Mouse (Mus musculus) liver, embryonic 18 days (tissue): Measurements from ENCODE around the gene Rps6kc1. TPM values are rescaled to one million over a fixed set of nuclear protein-coding genes. Genes with fewer than 3 reads are reported as not detected.

Experiments
- polyA plus RNA-seq: library from polyadenylated mRNA; depleted of rRNA; stranded (reverse); fragments of >200 nt; gene quantifications from 2 replicates; pipeline ENCODE4 v1.2.3, GENCODE M21; 2012; rRNA removed

The Rps6kc1 gene
- 2.7 and 3.5 TPM in 2 replicates for polyA plus RNA-seq

DNA sequence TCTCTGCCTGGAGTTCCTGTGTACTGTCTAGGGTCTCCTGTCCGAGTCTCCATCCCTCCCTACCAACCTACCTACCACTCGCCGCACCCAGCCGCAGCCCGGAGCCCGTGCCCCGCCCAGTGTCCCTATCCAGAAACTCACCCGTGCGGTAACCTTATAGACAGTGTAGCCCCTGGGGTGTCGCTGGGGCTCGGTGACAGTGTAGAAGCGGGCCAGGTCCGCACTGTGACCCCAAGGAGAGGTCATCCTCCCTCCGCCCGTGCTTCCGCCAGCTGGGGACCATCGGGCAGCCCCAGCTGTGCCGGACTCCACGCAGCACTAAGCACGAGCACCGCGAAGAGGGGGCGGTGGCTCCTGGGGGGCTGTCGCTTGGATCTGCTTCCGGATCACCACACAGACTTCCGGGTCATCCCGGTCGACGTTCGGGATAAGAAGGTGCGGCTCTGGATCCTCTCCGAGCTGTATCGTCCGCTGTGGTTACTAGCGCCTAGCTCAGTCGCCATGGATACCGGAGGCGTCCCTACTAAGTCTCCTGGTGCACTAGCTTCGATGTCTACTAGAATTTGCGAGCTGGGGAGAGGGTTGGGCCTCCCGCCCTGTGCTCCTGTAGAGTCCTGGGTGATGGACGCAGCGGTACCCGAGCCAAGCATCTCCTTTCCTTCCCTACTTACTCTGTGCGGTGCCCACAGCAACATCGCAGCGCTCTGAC is at the start of gene Rps6kc1:
Gene Rps6kc1 (minus strand): TSS at position 356 of the 709 bp plus-strand sequence.

DNA sequence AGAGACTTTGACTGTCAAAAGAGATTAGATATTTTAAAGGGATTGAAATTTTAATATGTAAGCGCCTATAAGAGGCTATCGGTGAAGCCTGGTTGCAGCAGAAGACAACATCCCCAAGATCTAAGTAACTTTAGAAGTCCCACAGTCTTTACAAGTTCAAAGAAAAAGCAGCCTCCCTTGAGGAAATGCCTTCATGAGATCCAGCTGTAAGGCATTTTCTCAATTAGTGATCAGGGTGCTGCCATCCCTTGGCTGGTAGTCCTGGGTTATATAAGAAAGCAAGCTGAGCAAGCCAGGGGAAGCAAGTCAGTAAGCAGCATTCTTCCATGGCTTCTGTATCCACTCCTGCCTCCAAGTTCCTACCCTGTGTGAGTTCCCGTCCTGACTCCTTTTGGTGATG is 13.2 kb upstream of the Rps6kc1 start, which contains the start of gene Angel2:
Gene Angel2 (plus strand): TSS at position 301 of the 400 bp plus-strand sequence.

Other genes starting within 250 kb of the Rps6kc1 start
- 12.6 TPM in 2 replicates for gene Angel2, start 13.3 kb upstream of the Rps6kc1 start, polyA plus RNA-seq
- gene Vash2, start 67.5 kb upstream of the Rps6kc1 start, polyA plus RNA-seq: 0.30 and 0.32 TPM in 2 replicates
- 5.6 TPM in 2 replicates for gene Flvcr1, start 114.4 kb upstream of the Rps6kc1 start, polyA plus RNA-seq
- not detected in 2 replicates for gene Spata45, start 124.9 kb upstream of the Rps6kc1 start, polyA plus RNA-seq
- 7.3 and 8.6 TPM in 2 replicates for gene Tatdn3, start 151.2 kb upstream of the Rps6kc1 start, polyA plus RNA-seq
- gene Nsl1, start 151.2 kb upstream of the Rps6kc1 start, polyA plus RNA-seq: 4.9 TPM in 2 replicates
- gene Batf3, start 186.1 kb upstream of the Rps6kc1 start, polyA plus RNA-seq: 2.1 and 2.5 TPM in 2 replicates